Mouse (Mus musculus) left cerebral cortex, postnatal 25 days (tissue): ENCODE results near the gene Hist1h4n. TPM values are rescaled to one million over a fixed set of nuclear protein-coding genes. Genes with fewer than 3 reads are reported as not detected.
"Not testable (repeated sequence)": the region's sequence is repeated elsewhere in the genome, so short reads cannot be mapped to it uniquely, and the experiment has no call there.

Experiments used
- DNase-seq, 2 experiments: peaks; one replicate each; pipeline ENCODE4 v3.0.0; 2022; ENCODE audit warnings: low spot score in 2 of 2, mixed read lengths in 1 of 2
- intact Hi-C: fragments of 180-260 bp; cut with DNase I; formaldehyde crosslinking; loops from one replicate; pipeline ENCODE4 v1.15.1; 2025
- total RNA-seq, 2 experiments: library from RNA; stranded (reverse); gene quantifications; 2 replicates each; pipeline ENCODE4 v1.2.3; 2021

Gene Hist1h4n
- total RNA-seq, 2 experiments from 2014 or later, result 23.9 to 43.9 TPM

- DNase-seq, intact Hi-C loops: not testable (repeated sequence)
Measured at GRCm38 (mm10) chr13:21810073-21810472, 21.9 kb downstream of the Hist1h4n start, which contains the start of the genes Hist1h2bq and Hist1h2ao. TSS of gene Hist1h2bq (minus strand) at chr13:21810197. TSS of gene Hist1h2ao (plus strand) at chr13:21810465.

DNA sequence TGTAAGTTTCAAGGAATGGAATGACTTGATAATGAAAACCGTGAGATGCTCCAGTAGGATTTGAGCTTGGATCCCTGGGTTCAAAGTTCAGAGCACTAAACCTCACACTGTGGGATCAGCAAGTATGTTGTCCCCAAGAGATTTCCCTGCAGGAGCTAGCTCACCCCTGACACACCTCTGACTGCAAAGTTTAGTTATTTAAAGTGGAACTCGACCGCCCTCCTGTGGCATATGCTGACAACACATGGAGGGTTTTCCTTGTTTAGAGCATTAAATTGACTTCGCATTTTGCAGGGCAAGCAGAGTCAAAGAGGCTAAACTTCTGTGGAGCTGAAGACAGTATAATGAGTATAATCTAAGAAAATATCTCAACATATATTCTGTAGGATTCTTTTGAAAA, 28.9 kb downstream of the Hist1h4n start:
- DNase-seq, intact Hi-C loops: not testable (repeated sequence)

GRCm38 (mm10) chr13:21797163-21797562, 34.8 kb downstream of the Hist1h4n start:
- DNase-seq, intact Hi-C loops: not testable (repeated sequence)

GRCm38 (mm10) chr13:21795584-21795983, 36.4 kb downstream of the Hist1h4n start:
- intact Hi-C loops, result no loop called here

GRCm38 (mm10) chr13:21790601-21791283, 41.3 kb downstream of the Hist1h4n start:
- no peak for DNase-seq
- intact Hi-C loops, result no loop called here

More at GRCm38 (mm10) chr13:21795584-21795983, 36.4 kb downstream of the Hist1h4n start:
- no peak for DNase-seq

DNA sequence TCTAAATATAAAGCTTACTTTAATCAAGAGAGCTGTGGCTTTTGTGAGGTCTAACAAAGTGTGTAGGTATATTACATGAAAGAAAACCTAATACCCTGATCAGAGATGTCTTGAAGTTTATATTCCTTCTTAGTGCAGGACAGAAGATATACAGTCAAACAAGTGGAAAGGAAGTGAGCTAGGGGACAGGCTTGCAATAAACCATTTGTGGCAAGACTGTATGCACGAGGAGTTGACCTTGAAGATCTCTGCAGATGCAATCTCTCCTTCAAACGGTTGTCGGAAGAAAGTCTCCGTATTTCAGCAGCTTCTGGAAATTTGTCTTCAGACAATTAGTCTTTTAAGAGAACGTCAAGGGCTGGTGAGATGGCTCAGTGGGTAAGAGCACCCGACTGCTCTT, 42.1 kb downstream of the Hist1h4n start:
- intact Hi-C loops, result loop anchor here (10.0 kb wide), 2 partner anchors 1795 to 1965 kb away; partner anchors contain the start of genes Hist1h2ab, Hist1h3b, Hist1h4b and Hist1h4d
- no peak for DNase-seq

- peak in 1 of 2 experiments; percentile 11 for DNase-seq
- intact Hi-C loops, result loop anchor here (10.0 kb wide), 2 partner anchors 1797 to 1967 kb away; partner anchors contain the start of genes Hist1h2ab, Hist1h3b, Hist1h4b and Hist1h4d
Measured at GRCm38 (mm10) chr13:21787760-21788593, 44.0 kb downstream of the Hist1h4n start.

GRCm38 (mm10) chr13:21786899-21787629, 44.9 kb downstream of the Hist1h4n start, which contains the start of the genes Hist1h2an and Hist1h2bp:
TSS of gene Hist1h2an (minus strand) at chr13:21787218.
TSS of gene Hist1h2bp (plus strand) at chr13:21787461.
- peak; percentile 93 to 99 for DNase-seq
- intact Hi-C loops, result loop anchor here (10.0 kb wide), 2 partner anchors 1798 to 1968 kb away; partner anchors contain the start of genes Hist1h2ab, Hist1h3b, Hist1h4b and Hist1h4d

- intact Hi-C loops, result loop anchor here (10.0 kb wide), 2 partner anchors 1798 to 1968 kb away; partner anchors contain the start of genes Hist1h2ab, Hist1h3b, Hist1h4b and Hist1h4d
Measured at GRCm38 (mm10) chr13:21786189-21786898, 45.7 kb downstream of the Hist1h4n start.

GRCm38 (mm10) chr13:21784311-21784710, 47.7 kb downstream of the Hist1h4n start:
- intact Hi-C loops, result loop anchor here (10.0 kb wide), 2 partner anchors 1800 to 1970 kb away; partner anchors contain the start of genes Hist1h2ab, Hist1h3b, Hist1h4b and Hist1h4d
- DNase-seq, result no peak

More at GRCm38 (mm10) chr13:21786189-21786898, 45.7 kb downstream of the Hist1h4n start:
- no peak for DNase-seq

DNA sequence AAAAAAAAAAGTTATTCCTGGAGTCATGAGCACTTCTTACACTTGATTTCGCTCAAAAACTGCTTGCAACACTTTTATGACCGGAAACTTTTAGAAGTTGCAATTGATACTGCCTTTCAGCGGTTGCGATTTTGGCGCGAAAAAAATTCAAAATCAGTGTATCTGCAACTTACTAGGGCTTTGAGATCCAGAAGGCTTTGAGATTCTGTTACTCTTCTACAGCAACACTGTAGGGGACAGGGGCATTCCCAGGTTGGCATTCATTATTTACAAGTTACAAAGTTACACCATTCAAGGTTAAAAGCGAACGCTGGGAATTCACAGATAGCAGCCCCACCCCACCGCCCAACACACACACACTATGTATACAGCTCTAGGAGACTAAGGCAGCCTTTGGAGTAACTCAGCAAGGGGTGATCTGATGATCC, 48.2 kb downstream of the Hist1h4n start:
- intact Hi-C loops, result loop anchor here (2.0 to 10.0 kb wide), 4 partner anchors 31 to 1971 kb away; partner anchors contain the start of genes Hist1h2ab, Hist1h2ai, Hist1h2ak and Hist1h2bl

DNA sequence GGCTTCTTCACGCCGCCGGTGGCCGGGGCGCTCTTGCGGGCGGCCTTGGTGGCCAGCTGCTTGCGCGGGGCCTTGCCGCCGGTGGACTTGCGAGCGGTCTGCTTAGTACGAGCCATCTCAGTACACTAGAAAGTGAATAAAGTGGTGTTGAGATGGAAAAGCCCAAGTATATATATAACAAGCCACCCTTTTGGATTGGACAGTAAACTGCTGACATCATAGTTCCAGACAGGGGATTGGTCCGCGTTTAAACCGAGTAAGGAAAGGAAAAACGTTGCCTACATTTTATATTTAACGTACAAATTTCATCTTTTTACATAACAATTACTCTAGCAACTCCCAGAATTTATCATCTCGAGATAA, 48.8 kb downstream of the Hist1h4n start, which contains the start of gene Hist1h3i:
Gene Hist1h3i (minus strand): TSS at position 116 of the 363 bp plus-strand sequence.
- intact Hi-C loops, result loop anchor here (2.0 to 10.0 kb wide), 4 partner anchors 30 to 1972 kb away; partner anchors contain the start of genes Hist1h2ab, Hist1h2ai, Hist1h2ak and Hist1h2bl
- peak; percentile 78 to 93 for DNase-seq

More for the DNA sequence above, 48.2 kb downstream of the Hist1h4n start:
- peak; percentile 23 to 45 for DNase-seq

GRCm38 (mm10) chr13:21782361-21783254, 49.4 kb downstream of the Hist1h4n start:
- intact Hi-C loops, result loop anchor here (2.0 to 10.0 kb wide), 4 partner anchors 30 to 1972 kb away; partner anchors contain the start of genes Hist1h2ab, Hist1h2ai, Hist1h2ak and Hist1h2bl
- DNase-seq, result peak in 1 of 2 experiments; percentile 24
